Mouse (Mus musculus) CH12.LX (cell line): Measurements from ENCODE around the gene Tedc1. TPM values are rescaled to one million over a fixed set of nuclear protein-coding genes. Genes with fewer than 3 reads are reported as not detected.

Experiments
- DNase-seq: peaks from one replicate; pipeline ENCODE4 v3.0.0-alpha.2; 2013; ENCODE audit errors: extremely low read depth
- H3K27ac ChIP-seq: 2 replicates; pipeline ENCODE4 v1.5.1; 2012; ENCODE audit warnings: low read depth, mild to moderate bottlenecking, control low read depth, moderate library complexity; ENCODE audit not compliant: insufficient read depth
- H3K27me3 ChIP-seq: replicated peaks from 2 replicates; pipeline ENCODE3; 2012; ENCODE audit warnings: inconsistent platforms
- H3K36me3 ChIP-seq, 2 experiments: replicated peaks in 1 of 2; 2 replicates each; pipeline versions ENCODE3 to v1.6.1; 2012; ENCODE audit warnings: inconsistent platforms in 1 of 2, low read length in 1 of 2, mild to moderate bottlenecking in 1 of 2, mixed read lengths in 1 of 2, moderate library complexity in 1 of 2; ENCODE audit not compliant: control insufficient read depth in 1 of 2, insufficient read depth in 1 of 2
- H3K4me1 ChIP-seq, 2 experiments: 2 replicates each; pipeline ENCODE4 v1.6.1; 2012; ENCODE audit warnings: inconsistent platforms in 1 of 2, moderate library complexity in 1 of 2; ENCODE audit not compliant: insufficient read depth in 2 of 2, control insufficient read depth in 1 of 2
- H3K4me2 ChIP-seq: 2 replicates; pipeline ENCODE4 v1.6.1; 2012; ENCODE audit warnings: low read depth, mild to moderate bottlenecking, control low read depth; ENCODE audit not compliant: poor library complexity, insufficient read depth, severe bottlenecking
- H3K4me3 ChIP-seq, 3 experiments: fragments of 150-350 bp in 1 of 3; sonication (generic) in 1 of 3; replicated peaks in 1 of 3; 2 replicates each; pipeline versions ENCODE3 to v1.5.1; 2011 to 2012; ENCODE audit warnings: low read depth in 2 of 3, low read length in 2 of 3, mild to moderate bottlenecking in 2 of 3, moderate library complexity in 2 of 3, control low read depth in 1 of 3, improper control_type of control experiment in 1 of 3, inconsistent platforms in 1 of 3, mixed read lengths in 1 of 3; ENCODE audit not compliant: poor library complexity in 1 of 3
- H3K79me2 ChIP-seq: replicated peaks from 2 replicates; pipeline ENCODE4 v1.6.1; 2012; ENCODE audit warnings: mild to moderate bottlenecking, moderate library complexity; ENCODE audit not compliant: control insufficient read depth, poor library complexity, insufficient read depth, severe bottlenecking; ENCODE audit errors: extremely low read depth
- H3K9ac ChIP-seq: 2 replicates; pipeline ENCODE4 v1.6.1; 2012; ENCODE audit warnings: low read depth, mild to moderate bottlenecking, control low read depth, moderate library complexity; ENCODE audit not compliant: insufficient read depth
- H3K9me3 ChIP-seq: replicated peaks from 2 replicates; pipeline ENCODE3; 2012; ENCODE audit warnings: low read length, inconsistent platforms, mixed read lengths
- BHLHE40 ChIP-seq: IDR thresholded peaks from 2 replicates; pipeline ENCODE4 v1.6.1; 2011; ENCODE audit warnings: mild to moderate bottlenecking, low read depth, low read length, improper control_type of control experiment
- CHD2 ChIP-seq: IDR thresholded peaks from 2 replicates; pipeline ENCODE4 v1.6.1; 2011; ENCODE audit warnings: low read length, improper control_type of control experiment
- E2F4 ChIP-seq: IDR thresholded peaks from 2 replicates; pipeline ENCODE4 v1.6.1; 2011; ENCODE audit warnings: low read depth, low read length, improper control_type of control experiment; ENCODE audit not compliant: insufficient replicate concordance
- ELF1 ChIP-seq: IDR thresholded peaks from 2 replicates; pipeline ENCODE4 v1.6.1; 2014; ENCODE audit warnings: low read depth, mild to moderate bottlenecking, inconsistent platforms, low read length, improper control_type of control experiment
- EP300 ChIP-seq: IDR thresholded peaks from 2 replicates; pipeline ENCODE4 v1.6.1; 2011; ENCODE audit warnings: low read length, improper control_type of control experiment
- ETS1 ChIP-seq: conservative IDR thresholded peaks from 2 replicates; pipeline ENCODE4 v1.6.1; 2012; ENCODE audit warnings: low read depth, mild to moderate bottlenecking, inconsistent platforms, low read length, improper control_type of control experiment, moderate library complexity
- GABPA ChIP-seq: IDR thresholded peaks from 2 replicates; pipeline ENCODE4 v1.6.1; 2012; ENCODE audit warnings: low read depth, low read length, improper control_type of control experiment, inconsistent platforms; ENCODE audit not compliant: insufficient replicate concordance
- HCFC1 ChIP-seq: IDR thresholded peaks from 2 replicates; pipeline ENCODE4 v1.6.1; 2012; ENCODE audit warnings: low read depth, mild to moderate bottlenecking, inconsistent platforms, low read length, improper control_type of control experiment
- JUND ChIP-seq: conservative IDR thresholded peaks from 2 replicates; pipeline ENCODE4 v1.6.1; 2011; ENCODE audit warnings: low read depth, low read length, improper control_type of control experiment
- MAFK ChIP-seq: IDR thresholded peaks from 2 replicates; pipeline ENCODE4 v1.6.1; 2011; ENCODE audit warnings: low read length, improper control_type of control experiment; ENCODE audit not compliant: insufficient replicate concordance
- MAX ChIP-seq: IDR thresholded peaks from 2 replicates; pipeline ENCODE4 v1.6.1; 2011; ENCODE audit warnings: low read length, improper control_type of control experiment
- MAZ ChIP-seq: IDR thresholded peaks from 2 replicates; pipeline ENCODE4 v1.6.1; 2012; ENCODE audit warnings: low read depth, mild to moderate bottlenecking, inconsistent platforms, low read length, improper control_type of control experiment, moderate library complexity
- MYC ChIP-seq: IDR thresholded peaks from 2 replicates; pipeline ENCODE4 v1.6.1; 2011; ENCODE audit warnings: low read depth, mild to moderate bottlenecking, improper control_type of control experiment, low read length
- NELFE ChIP-seq: IDR thresholded peaks from 2 replicates; pipeline ENCODE4 v1.6.1; 2011; ENCODE audit warnings: low read depth, low read length, improper control_type of control experiment
- NRF1 ChIP-seq: IDR thresholded peaks from 2 replicates; pipeline ENCODE4 v1.6.1; 2014; ENCODE audit warnings: low read depth, mild to moderate bottlenecking, inconsistent platforms, low read length, improper control_type of control experiment, moderate library complexity
- POLR2A ChIP-seq: IDR thresholded peaks from 2 replicates; pipeline ENCODE4 v1.6.1; 2011; ENCODE audit warnings: low read depth, mild to moderate bottlenecking, improper control_type of control experiment, low read length
- POLR2AphosphoS2 ChIP-seq: IDR thresholded peaks from 2 replicates; pipeline ENCODE4 v1.6.1; 2011; ENCODE audit warnings: low read depth, low read length, improper control_type of control experiment
- RAD21 ChIP-seq: IDR thresholded peaks from 2 replicates; pipeline ENCODE4 v1.6.1; 2011; ENCODE audit warnings: low read depth, mild to moderate bottlenecking, low read length, improper control_type of control experiment, moderate library complexity
- SIN3A ChIP-seq: IDR thresholded peaks from 2 replicates; pipeline ENCODE4 v1.6.1; 2012; ENCODE audit warnings: low read length, improper control_type of control experiment, inconsistent platforms
- SMC3 ChIP-seq: IDR thresholded peaks from 2 replicates; pipeline ENCODE4 v1.6.1; 2011; ENCODE audit warnings: low read depth, low read length, improper control_type of control experiment
- TBP ChIP-seq: conservative IDR thresholded peaks from 2 replicates; pipeline ENCODE4 v1.6.1; 2011; ENCODE audit warnings: low read depth, low read length, improper control_type of control experiment
- TCF12 ChIP-seq: IDR thresholded peaks from 2 replicates; pipeline ENCODE4 v1.6.1; 2014; ENCODE audit warnings: low read depth, mild to moderate bottlenecking, inconsistent platforms, low read length, improper control_type of control experiment
- UBTF ChIP-seq: IDR thresholded peaks from 2 replicates; pipeline ENCODE4 v1.6.1; 2012; ENCODE audit warnings: low read depth, mild to moderate bottlenecking, inconsistent platforms, low read length, improper control_type of control experiment, moderate library complexity
- ZC3H11A ChIP-seq: IDR thresholded peaks from 2 replicates; pipeline ENCODE4 v1.6.1; 2012; ENCODE audit warnings: low read depth, mild to moderate bottlenecking, inconsistent platforms, low read length, improper control_type of control experiment
- ZMIZ1 ChIP-seq: IDR thresholded peaks from 2 replicates; pipeline ENCODE4 v1.6.1; 2012; ENCODE audit warnings: low read depth, mild to moderate bottlenecking, inconsistent platforms, low read length, improper control_type of control experiment
- ZNF384 ChIP-seq: IDR thresholded peaks from 2 replicates; pipeline ENCODE4 v1.6.1; 2012; ENCODE audit warnings: low read depth, low read length, improper control_type of control experiment, inconsistent platforms
- dilution Hi-C: fragments of 300-500 bp; cut with MboI; formaldehyde crosslinking; loops from 2 replicates; pipeline ENCODE4 v1.14.3; 2020; ENCODE audit warnings: low sequenced_read_pairs; ENCODE audit not compliant: extremely low pct_unique_long_range_greater_than_20kb, extremely low pct_ligation_motif_present
- in situ Hi-C: fragments of 300-500 bp; cut with MboI; formaldehyde crosslinking; loops from 3 replicates; pipeline ENCODE4 v1.14.3; 2019; ENCODE audit warnings: low sequenced_read_pairs, low pct_ligation_motif_present, low pct_unique_long_range_greater_than_20kb, mixed read lengths
- polyA plus RNA-seq: library from polyadenylated mRNA; unstranded; fragments of >175 nt; gene quantifications from 2 replicates; pipeline ENCODE4 v1.2.1, GENCODE M21; 2012; ENCODE audit warnings: low read depth; ENCODE audit not compliant: insufficient read length
- total RNA-seq, 2 experiments: library from RNA; depleted of rRNA; stranded (reverse); fragments of 300-350 nt in 1 of 2; fragments of >200 nt in 1 of 2; gene quantifications; 2 replicates each; pipeline ENCODE4 v1.2.3; 2012 to 2014

Tedc1 gene
- total and polyA plus RNA-seq, 3 experiments = 6.4 to 14.0 (median 9.0) TPM

DNA sequence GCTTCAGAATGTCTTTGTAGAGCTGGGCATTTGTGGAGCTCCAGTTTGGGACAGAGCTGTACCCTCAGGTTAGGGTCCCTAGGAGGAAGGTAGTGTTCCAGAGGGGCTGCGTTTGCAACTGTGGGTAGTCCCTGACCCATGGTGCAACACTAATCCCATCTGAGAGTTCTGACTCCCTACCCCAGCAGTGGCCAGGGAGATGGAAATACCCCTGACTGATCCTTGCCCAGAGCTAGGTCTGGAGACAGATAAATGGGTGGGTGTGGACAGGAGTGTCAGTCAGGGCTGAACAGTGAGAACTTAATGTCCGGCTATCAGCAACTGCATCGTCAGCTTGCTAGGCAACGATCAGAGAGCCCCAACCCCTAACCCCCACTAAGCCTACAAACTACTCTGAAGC lies 5.6 kb upstream of the Tedc1 start:
- Histone ChIP-seq H3K4me3 (no peak overlapping the region), H3K4me1 (peaks cover 18 to 23% of the 10 kb centered on the region in 2 experiments), H3K4me2 (no peak overlapping the region), H3K9ac (no peak overlapping the region), H3K36me3 (no peaks in the 10 kb centered on the region), H3K27me3 (peaks cover 73% of the 10 kb centered on the region), H3K27ac (no peak overlapping the region), H3K79me2 (no peaks in the 10 kb centered on the region), H3K9me3 (no peaks in the 10 kb centered on the region)
- in situ Hi-C loops = loop anchor here (5.0 kb wide), 1 partner anchor 133 kb away; no protein-coding TSS in a partner anchor
- dilution Hi-C loops = no loop called here
- no peak for TF ChIP-seq UBTF
- TF ChIP-seq ELF1 = no peak
- TF ChIP-seq RAD21 = no peak
- TF ChIP-seq TBP = no peak
- TF ChIP-seq SIN3A = no peak
- no peak for TF ChIP-seq ZNF384
- TF ChIP-seq NELFE = no peak
- no peak for TF ChIP-seq ZMIZ1
- TF ChIP-seq GABPA = no peak
- TF ChIP-seq MAX = no peak
- TF ChIP-seq NRF1 = no peak
- no peak for TF ChIP-seq BHLHE40
- TF ChIP-seq POLR2AphosphoS2 = no peak
- no peak for TF ChIP-seq SMC3
- no peak for TF ChIP-seq EP300
- TF ChIP-seq MAZ = no peak
- no peak for TF ChIP-seq MAFK
- no peak for TF ChIP-seq HCFC1
- TF ChIP-seq ZC3H11A = no peak
- DNase-seq = no peak

DNA sequence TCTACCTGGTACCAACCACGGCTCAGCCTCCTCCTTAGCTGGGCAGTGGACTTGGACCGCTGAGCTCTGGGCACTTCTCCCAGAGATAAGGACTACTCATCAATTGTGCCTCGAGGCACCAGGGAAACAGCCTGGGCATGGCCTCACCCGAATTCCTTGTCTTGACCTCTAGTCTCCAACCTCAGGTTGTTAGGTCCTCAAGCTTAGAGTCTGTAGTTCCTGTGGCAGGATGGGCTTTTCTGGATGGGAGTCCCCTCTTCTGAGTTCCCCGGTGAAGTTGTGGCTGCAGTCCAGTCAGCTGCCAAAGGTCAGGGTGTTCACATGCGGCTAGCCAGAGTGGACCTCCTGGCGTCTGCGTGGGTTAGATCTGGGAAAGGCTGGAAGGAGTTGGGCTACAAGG lies 5.2 kb upstream of the Tedc1 start:
- Histone ChIP-seq H3K79me2 (no peaks in the 10 kb centered on the region), H3K9ac (no peak overlapping the region), H3K9me3 (no peaks in the 10 kb centered on the region), H3K4me2 (peak overlapping the region; percentile 74; the same call in 1 of the 2 replicates), H3K27ac (no peak overlapping the region), H3K27me3 (peaks cover 73% of the 10 kb centered on the region), H3K36me3 (no peaks in the 10 kb centered on the region), H3K4me1 (peaks cover 18 to 20% of the 10 kb centered on the region in 2 experiments), H3K4me3 (no peak overlapping the region)
- DNase-seq = no peak
- in situ Hi-C loops = loop anchor here (5.0 kb wide), 1 partner anchor 134 kb away; no protein-coding TSS in a partner anchor
- dilution Hi-C loops = no loop called here
- TF ChIP-seq EP300 (no peak), ZMIZ1 (no peak), TCF12 (no peak), ZNF384 (no peak), POLR2A (no peak), CHD2 (no peak), E2F4 (no peak), BHLHE40 (no peak), ELF1 (no peak), JUND (no peak), MAZ (no peak), MYC (no peak), NRF1 (no peak), ETS1 (no peak)
